Mouse (Mus musculus) G1E (cell line): ENCODE data around the gene Plbd1.

Experiments
- CTCF ChIP-seq: IDR thresholded peaks from 2 replicates; pipeline ENCODE4 v1.5.1; 2012; ENCODE audit warnings: low read depth, low read length, inconsistent platforms, mixed read lengths
- GATA1 ChIP-seq: IDR thresholded peaks from 2 replicates; pipeline ENCODE4 v1.6.1; 2012; ENCODE audit warnings: borderline replicate concordance, low read length, inconsistent platforms, mixed read lengths
- GATA2 ChIP-seq: IDR thresholded peaks from 2 replicates; pipeline ENCODE4 v1.6.1; 2012; ENCODE audit warnings: low read depth, low read length, inconsistent platforms, borderline replicate concordance
- POLR2AphosphoS5 ChIP-seq: IDR thresholded peaks from 2 replicates; pipeline ENCODE4 v1.6.1; 2012; ENCODE audit warnings: low read depth, low read length, inconsistent platforms; ENCODE audit not compliant: insufficient replicate concordance

GRCm38 (mm10) chr6:136708597-136708996 is 46.9 kb upstream of the Plbd1 start:
- no peak for TF ChIP-seq CTCF
- TF ChIP-seq GATA1 = no peak
- TF ChIP-seq POLR2AphosphoS5 = no peak
- no peak for TF ChIP-seq GATA2
